Mouse (Mus musculus) gastrocnemius, postnatal 25 days (tissue): Measurements from ENCODE around the gene Flt4. TPM values are rescaled to one million over a fixed set of nuclear protein-coding genes. Genes with fewer than 3 reads are reported as not detected.

ENCODE experiments used
- DNase-seq: peaks from one replicate; pipeline ENCODE4 v3.0.0; 2022
- total RNA-seq, 2 experiments: library from RNA; stranded (reverse); gene quantifications; 1 replicate in 1 of 2; 2 replicates in 1 of 2; pipeline ENCODE4 v1.2.3; 2021

The Flt4 gene
- total RNA-seq, 2 experiments from 2014 or later, result 2.9 to 3.2 TPM

DNA sequence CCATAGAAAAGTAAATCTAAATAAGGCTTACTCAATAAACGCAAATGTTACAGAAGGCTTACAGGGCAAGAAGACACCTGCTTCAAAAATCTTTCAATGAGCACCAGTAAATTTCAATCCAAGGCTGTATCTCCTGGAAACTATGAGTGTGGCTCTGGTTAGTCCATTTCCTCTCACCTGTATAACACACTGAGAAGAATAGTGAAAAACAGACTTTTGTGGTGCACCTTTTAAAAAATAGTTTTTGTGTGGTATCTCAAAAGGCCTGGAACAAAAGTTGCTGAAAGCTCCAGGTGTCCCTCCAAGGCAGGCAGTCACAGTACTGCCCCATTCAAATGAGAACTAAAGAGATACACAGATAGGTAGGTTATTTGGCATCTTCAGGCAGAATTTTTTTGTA, 90.0 kb downstream of the Flt4 start:
- DNase-seq, result no peak

DNA sequence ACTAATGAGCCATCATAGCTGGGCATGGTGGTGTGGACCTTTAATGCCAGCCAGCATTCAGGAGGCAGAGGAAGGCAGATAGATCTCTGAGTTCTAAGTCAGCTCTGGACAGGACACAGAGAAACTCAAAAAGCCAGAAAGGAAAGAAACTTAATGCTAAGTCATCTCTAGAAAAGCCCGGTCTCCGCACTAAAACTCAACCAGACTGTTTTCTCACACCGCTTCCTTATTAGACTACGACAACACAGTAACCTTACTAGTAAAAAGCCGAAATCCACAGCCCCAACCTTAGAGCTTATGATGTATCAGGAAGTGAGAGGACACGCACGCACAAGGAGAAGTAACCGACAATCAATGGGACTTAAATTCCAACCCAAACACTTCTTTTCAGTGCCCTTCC, 93.0 kb downstream of the Flt4 start:
- no peak for DNase-seq

Other genes with a start within 250 kb of the Flt4 start
- gene Olfr1389, start 186.2 kb upstream of the Flt4 start, total RNA-seq, result not detected
- under 1 TPM in 1 of 2 experiments, not detected in 1; 0.08 TPM for gene Olfr1388, start 172.6 kb upstream of the Flt4 start, total RNA-seq
- not detected for gene Olfr1387, start 153.9 kb upstream of the Flt4 start, total RNA-seq
- gene Olfr1386, start 144.2 kb upstream of the Flt4 start, total RNA-seq, result not detected
- gene Olfr1385, start 120.2 kb upstream of the Flt4 start, total RNA-seq, result not detected
- not detected for gene Olfr1384, start 102.5 kb upstream of the Flt4 start, total RNA-seq
- under 1 TPM in 1 of 2 experiments, not detected in 1; 0.29 TPM for gene Olfr1383, start 89.6 kb upstream of the Flt4 start, total RNA-seq
- gene Olfr1382, start 81.0 kb upstream of the Flt4 start, total RNA-seq, result not detected
- not detected for gene Olfr1381, start 65.8 kb upstream of the Flt4 start, total RNA-seq
- gene Olfr1380, start 52.4 kb upstream of the Flt4 start, total RNA-seq, result not detected
- not detected for gene Scgb3a1, start 54.3 kb downstream of the Flt4 start, total RNA-seq
- 10 to 100 TPM; 12.7 to 13.5 TPM for gene Cnot6, start 103.5 kb downstream of the Flt4 start, total RNA-seq
- gene Gfpt2, start 184.9 kb downstream of the Flt4 start, total RNA-seq, result 1 to 10 TPM; 5.5 to 6.5 TPM
- gene Mapk9, start 237.5 kb downstream of the Flt4 start, total RNA-seq, result 10 to 100 TPM; 40.7 to 47.1 TPM